Mouse (Mus musculus) layer of hippocampus, postnatal 36 days (tissue): Measurements from ENCODE around the gene Actrt2. TPM values are rescaled to one million over a fixed set of nuclear protein-coding genes. Genes with fewer than 3 reads are reported as not detected.

ENCODE experiments used
- DNase-seq, 2 experiments: peaks; one replicate each; pipeline ENCODE4 v3.0.0; 2022
- total RNA-seq, 2 experiments: library from RNA; stranded (reverse); gene quantifications; 2 replicates each; pipeline ENCODE4 v1.2.3; 2021

Actrt2 gene
- total RNA-seq, 2 experiments from 2014 or later: not detected

- no peak for DNase-seq
Measured at GRCm38 (mm10) chr4:154638320-154638886, 29.3 kb downstream of the Actrt2 start.

GRCm38 (mm10) chr4:154637468-154638319, 30.0 kb downstream of the Actrt2 start:
- no peak for DNase-seq

GRCm38 (mm10) chr4:154636721-154637311, 30.9 kb downstream of the Actrt2 start, which contains the start of gene Prdm16:
TSS of gene Prdm16 (minus strand) at chr4:154636873.
- peak in 1 of 2 experiments; percentile 32 for DNase-seq

DNA sequence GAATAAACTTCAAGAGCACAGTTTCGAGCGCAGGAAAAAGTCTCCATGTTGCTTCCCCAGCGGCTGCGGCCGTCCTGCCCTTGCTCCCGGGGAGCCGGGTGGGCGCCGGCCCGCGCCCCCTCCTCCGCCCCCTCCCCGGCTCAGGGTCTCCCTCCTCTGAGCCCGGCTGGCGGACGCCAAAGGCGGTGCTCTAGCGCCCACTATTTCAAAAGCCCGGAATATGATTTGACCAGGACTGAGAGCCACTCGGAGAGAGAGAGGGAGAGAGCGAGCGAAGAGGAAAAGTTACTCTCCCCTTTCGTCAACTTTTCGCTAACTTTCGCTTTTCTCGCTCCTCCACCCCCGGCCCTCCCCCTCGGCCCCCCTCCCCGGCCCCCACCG, 31.6 kb downstream of the Actrt2 start:
- DNase-seq: peak in 1 of 2 experiments; percentile 21

GRCm38 (mm10) chr4:154635241-154636052, 32.2 kb downstream of the Actrt2 start:
- peak in 1 of 2 experiments; percentile 14 for DNase-seq

DNA sequence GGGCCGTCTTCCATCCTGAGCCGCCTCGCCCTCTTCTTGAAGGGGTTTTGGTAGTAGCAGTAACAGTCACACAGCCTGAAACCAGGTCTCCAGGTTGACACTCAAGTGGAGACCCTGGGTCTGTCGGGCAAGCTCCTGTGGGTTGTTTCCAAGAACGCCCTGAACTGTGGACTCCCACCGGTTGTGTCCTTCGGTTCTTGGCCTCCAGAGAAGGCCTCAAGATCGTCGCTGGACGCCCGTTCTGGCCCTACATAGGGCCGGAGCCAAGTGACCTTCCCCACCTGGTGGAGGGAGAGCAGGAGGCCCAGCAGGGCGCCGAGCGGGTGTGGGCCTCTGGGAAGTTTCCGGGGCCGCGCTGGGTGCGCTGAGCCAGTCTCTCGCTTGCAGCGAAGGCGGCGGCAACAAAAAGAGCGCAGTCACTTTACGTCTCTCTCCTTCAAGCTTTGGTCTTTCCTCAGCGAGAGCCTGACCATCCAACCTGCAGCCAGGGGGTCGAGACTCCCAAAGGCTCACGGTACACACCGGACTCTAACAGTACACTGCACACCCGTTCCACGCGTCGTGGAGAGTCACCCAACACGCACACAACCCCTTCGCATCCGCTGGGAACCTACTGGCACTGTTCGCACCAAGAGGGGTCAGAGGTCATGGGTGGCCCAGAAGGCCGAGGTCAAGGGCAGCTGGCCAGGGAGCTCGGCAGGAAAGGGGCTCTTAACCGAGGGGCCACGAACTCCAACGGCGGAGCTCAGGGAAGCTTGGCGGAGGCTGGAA, 33.0 kb downstream of the Actrt2 start:
- no peak for DNase-seq

- no peak for DNase-seq
Measured at GRCm38 (mm10) chr4:154634001-154634400, 33.7 kb downstream of the Actrt2 start.

DNA sequence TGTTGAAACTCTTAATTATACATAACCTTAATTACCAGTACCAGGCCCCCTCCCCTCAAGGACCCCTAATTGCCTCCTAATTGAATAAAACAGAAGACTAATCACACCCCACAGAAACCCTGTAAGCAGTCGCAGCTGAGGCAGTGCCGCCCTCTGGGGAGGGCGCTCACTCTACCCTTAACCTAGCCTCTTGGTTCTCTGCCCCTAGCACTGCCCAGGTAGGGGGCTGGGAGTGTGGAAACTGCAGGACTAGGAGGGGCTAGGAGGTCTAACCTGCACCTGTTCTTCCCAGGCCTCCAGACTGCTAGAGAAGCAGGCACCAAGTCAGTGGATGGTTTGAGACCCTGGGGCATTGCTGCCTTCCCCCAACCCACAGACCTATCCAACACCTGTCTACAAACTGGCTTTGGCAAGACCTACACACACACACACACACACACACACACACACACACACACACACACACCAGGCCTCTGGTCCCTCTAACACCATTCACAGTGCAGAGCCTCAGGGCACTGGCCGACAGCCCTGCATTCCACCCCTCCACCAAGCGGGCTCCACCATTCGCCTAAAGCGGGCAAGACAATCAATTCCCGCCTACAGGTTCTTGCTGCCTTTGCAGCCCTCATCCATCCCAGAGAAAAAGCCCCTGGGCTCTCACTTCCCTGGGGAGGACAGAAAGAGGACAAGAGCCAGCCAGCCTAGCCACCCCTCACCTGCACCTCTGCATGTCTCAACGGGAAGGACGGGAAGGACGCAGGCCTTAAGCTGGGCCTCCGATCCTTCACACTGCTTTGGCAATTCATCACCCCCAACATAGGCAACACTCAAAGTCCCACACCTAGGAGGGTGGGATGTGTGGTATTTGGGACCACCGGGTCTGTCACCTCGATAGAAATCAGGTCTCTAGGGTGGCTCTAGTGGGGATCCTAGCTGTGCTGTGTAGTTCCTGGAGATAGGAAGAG, 34.6 kb downstream of the Actrt2 start:
- DNase-seq: no peak

DNA sequence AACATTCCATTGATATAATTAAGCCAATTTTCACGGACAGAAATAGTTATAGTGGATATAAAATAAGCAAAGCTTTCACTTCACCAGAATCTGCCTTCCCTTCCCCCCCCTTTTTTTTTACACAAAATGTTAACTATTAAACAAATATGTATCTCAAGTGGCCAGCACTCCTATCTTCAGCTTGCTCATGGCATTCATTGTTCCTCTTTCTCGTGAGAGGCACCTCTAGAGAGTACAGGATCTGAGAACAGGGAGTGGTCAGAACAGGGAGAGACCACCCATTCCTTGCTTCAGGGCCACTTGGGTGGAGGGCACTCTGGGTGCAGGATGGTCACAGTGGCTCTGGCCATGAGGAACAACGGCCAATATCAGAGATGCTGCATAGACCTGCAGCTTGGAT, 36.9 kb downstream of the Actrt2 start:
- DNase-seq: no peak

DNA sequence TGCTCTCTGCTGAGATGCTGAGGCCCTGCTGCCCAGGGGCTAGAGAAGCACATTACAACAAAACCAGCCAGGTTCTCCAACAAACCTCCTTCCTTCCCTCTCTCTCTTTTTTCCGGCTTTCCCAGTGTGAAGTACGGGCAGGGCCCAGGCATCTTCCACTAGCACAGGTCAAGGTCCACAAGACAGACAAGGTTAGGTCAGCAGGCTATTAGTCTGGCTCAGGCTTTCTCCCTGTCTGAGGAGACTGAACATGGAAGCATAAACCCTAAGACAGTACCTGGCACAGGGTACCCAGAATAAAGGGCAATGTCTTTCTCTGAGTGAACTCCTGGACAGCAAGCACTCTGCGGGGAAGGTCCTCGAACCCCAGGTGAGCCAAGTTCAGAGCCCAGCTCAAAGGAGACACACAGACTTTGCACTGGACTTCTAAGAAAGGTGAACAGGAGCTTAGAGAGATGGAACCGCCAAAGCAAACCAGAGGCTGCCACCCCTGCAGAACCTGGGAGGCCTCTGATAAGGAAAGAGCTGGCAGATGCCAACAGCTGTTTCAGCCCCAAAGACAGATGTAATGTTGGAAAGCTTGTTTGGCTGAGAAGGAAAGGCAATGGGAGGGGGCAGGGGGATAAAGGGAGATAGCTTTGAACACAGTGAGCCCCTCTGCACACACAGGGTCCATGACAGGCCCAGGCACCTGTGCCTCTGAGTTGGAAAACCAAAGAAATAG, 40.1 kb downstream of the Actrt2 start:
- no peak for DNase-seq

DNA sequence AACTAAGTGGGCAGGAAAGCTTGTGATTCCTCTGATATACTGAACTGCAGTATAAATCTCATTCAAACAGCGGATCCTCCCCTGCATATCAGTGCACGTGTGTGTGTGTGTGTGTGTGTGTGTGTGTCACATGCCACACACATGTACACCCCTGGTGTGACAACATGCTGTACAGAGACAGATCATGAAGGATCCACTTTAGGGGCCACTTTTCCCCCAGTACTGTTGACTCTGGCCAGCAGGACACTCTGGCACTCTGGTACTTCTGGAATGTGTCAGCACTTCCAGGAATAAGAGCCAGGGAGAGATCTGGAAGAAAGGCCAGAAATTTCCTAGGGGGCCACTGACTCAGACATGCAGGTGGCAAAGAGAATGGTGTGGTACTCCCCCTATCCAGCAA, 41.4 kb downstream of the Actrt2 start:
- DNase-seq: no peak

GRCm38 (mm10) chr4:154625710-154626109, 42.0 kb downstream of the Actrt2 start:
- no peak for DNase-seq

- no peak for DNase-seq
Measured at GRCm38 (mm10) chr4:154623241-154623640, 44.4 kb downstream of the Actrt2 start.

DNA sequence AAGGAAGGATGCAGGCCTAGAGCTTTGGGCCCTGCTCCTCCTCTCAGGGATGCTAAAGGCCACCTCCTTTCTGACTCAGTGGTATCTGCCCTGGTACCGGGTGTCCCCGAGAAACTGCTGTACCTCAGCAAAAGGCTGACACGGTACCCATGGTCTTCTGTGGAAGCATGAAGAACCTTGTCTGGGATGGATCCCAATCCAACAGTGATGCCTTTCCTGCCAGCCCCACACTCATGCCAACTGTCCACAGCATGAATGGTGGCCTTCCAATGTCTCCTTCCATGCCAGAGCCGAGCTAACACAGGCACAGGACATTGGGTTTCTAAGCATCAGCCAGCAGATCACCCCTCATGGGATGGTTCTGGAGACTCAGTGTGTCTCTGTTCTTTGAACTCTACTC, 45.1 kb downstream of the Actrt2 start:
- no peak for DNase-seq

Other genes starting within 250 kb of the Actrt2 start
- gene Prdm16, start 31.0 kb downstream of the Actrt2 start, total RNA-seq: 10 to 100 TPM in 1 of 2 experiments, 1 to 10 TPM in 1; 9.4 to 11.8 TPM
- 1 to 10 TPM; 2.1 to 2.7 TPM for gene Ttc34, start 169.6 kb upstream of the Actrt2 start, total RNA-seq
- gene Mmel1, start 201.7 kb upstream of the Actrt2 start, total RNA-seq: under 1 TPM; 0.15 to 0.40 TPM
- gene Fam213b, start 231.3 kb upstream of the Actrt2 start, total RNA-seq: 10 to 100 TPM; 40.4 to 45.9 TPM